Mouse (Mus musculus) lung, postnatal 4 days (tissue): Measurements from ENCODE around the gene Vmn1r104.
"Not testable (repeated sequence)": the region's sequence is repeated elsewhere in the genome, so short reads cannot be mapped to it uniquely, and the experiment has no call there.

Experiments used
- DNase-seq, 2 experiments: peaks; one replicate each; pipeline ENCODE4 v3.0.0; 2021

Gene Vmn1r104

DNA sequence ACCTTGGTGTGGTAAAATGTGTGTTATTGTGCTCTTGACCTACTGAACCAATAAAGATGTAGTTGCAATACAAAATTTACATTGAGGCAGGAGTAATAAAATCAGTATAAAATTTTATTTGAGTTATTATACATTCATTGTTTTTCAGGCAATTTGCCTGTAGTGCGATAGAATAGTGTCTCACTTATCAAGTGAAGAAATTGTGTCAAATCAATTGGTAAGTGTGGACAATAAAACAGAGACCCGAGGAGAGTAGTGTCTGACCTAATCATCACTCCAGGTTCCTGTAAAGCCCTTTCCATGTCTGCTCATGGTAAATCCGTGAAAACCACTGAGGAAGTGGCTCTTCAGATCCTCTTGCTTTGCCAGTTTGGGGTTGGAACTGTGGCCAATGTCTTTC is at the start of gene Vmn1r104:
Gene Vmn1r104, plus strand, starts transcription at position 301 of the 400 bp plus-strand sequence.
- DNase-seq, result not testable (repeated sequence)

DNA sequence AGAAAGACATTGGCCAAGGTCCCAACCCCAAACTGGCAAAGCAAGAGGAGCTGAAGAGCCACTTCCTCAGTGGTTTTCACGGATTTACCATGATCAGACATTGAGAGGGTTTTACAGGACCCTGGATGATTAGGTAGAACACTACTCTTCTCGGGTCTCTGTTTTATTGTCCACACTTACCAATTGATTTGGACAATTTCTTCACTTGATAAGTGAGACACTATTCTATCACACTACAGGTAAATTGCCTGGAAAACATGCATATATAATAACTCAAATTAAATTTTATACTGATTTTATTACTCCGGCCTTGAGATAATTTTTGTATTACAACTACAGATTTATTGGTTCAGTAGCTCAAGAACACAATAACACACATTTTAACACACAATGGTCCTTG is 23.2 kb upstream of the Vmn1r104 start, which contains the start of gene Vmn1r103:
Gene Vmn1r103, minus strand, starts transcription at position 101 of the 400 bp plus-strand sequence.
- not testable (repeated sequence) for DNase-seq

DNA sequence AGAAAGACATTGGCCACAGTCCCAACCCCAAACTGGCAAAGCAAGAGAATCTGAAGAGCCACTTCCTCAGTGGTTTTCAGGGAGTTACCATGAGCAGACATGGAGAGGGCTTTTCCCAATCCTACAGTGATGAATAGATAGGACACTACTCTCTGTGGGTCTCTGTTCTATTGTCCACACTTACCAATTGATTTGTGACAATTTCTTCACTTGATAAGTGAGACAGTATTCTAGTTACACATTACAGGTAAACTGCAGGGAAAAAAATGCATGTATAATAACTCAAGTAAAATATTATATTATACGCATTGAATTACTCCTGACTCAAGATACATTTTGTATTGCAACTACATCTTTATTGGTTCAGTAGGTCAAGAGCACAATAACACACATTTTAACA is 12.0 kb downstream of the Vmn1r104 start, which contains the start of gene Gm5726:
Gene Gm5726, minus strand, starts transcription at position 101 of the 400 bp plus-strand sequence.
- DNase-seq, result not testable (repeated sequence)

GRCm38 (mm10) chr7:20576141-20576540 is 42.5 kb downstream of the Vmn1r104 start, which contains the start of gene Gm4141:
Gm4141 (minus strand) TSS chr7:20576241.
- DNase-seq, result not testable (repeated sequence)
